Mouse (Mus musculus): Measurements from ENCODE around the gene Acd. TPM values are rescaled to one million over a fixed set of nuclear protein-coding genes. Genes with fewer than 3 reads are reported as not detected.
A peak's percentile ranks its signal among the peaks of the same experiment; 100 is the strongest.

The Acd gene
- polyA plus RNA-seq, 1 experiment from 2014 or later = 67.6 TPM

GRCm38 (mm10) chr8:105716302-105716945, 15.5 kb upstream of the Acd start:
- H3K9me3 ChIP-seq (ENCODE audit: low read length) = no peaks in the 10 kb centered on the region
- H3K27ac ChIP-seq (ENCODE audit: low read length) = no peak overlapping the region
- peaks cover 8% of the 10 kb centered on the region; the same call in 1 of the 2 replicates for H3K36me3 ChIP-seq (ENCODE audit: insufficient read depth, low read length)
- H3K4me3 ChIP-seq (ENCODE audit: low read length) = no peak overlapping the region
- ATAC-seq (ENCODE audit: low FRiP score, low TSS enrichment) = no peak
- H3K4me1 ChIP-seq (ENCODE audit: insufficient read depth, low read length) = no peaks in the 10 kb centered on the region
- no peak overlapping the region for H3K4me2 ChIP-seq (replicated peaks; ENCODE audit: low read depth, low read length)
- no peaks in the 10 kb centered on the region for H3K27me3 ChIP-seq (ENCODE audit: insufficient read depth, low read length)
- 95% methylated on average over 15 of the region's 15 CpGs for WGBS
- no peak overlapping the region for H3K9ac ChIP-seq (replicated peaks; ENCODE audit: low read length)

- WGBS = 65% methylated on average over 6 of the region's 6 CpGs
- ATAC-seq (ENCODE audit: low FRiP score, low TSS enrichment) = no peak
- peaks cover 8% of the 10 kb centered on the region; the same call in 1 of the 2 replicates for H3K36me3 ChIP-seq (ENCODE audit: insufficient read depth, low read length)
- peak overlapping the region; percentile 57; the same call in 1 of the 2 replicates for H3K27ac ChIP-seq (ENCODE audit: low read length)
- no peaks in the 10 kb centered on the region for H3K4me1 ChIP-seq (ENCODE audit: insufficient read depth, low read length)
- no peak overlapping the region for H3K4me2 ChIP-seq (replicated peaks; ENCODE audit: low read depth, low read length)
- no peaks in the 10 kb centered on the region for H3K27me3 ChIP-seq (ENCODE audit: insufficient read depth, low read length)
- H3K4me3 ChIP-seq (ENCODE audit: low read length) = no peak overlapping the region
- no peaks in the 10 kb centered on the region for H3K9me3 ChIP-seq (ENCODE audit: low read length)
- H3K9ac ChIP-seq (replicated peaks; ENCODE audit: low read length) = no peak overlapping the region
Measured at GRCm38 (mm10) chr8:105715042-105715441, 14.1 kb upstream of the Acd start.

- Histone ChIP-seq H3K27me3 (ENCODE audit: insufficient read depth, low read length) (no peaks in the 10 kb centered on the region), H3K4me3 (ENCODE audit: low read length) (no peak overlapping the region), H3K4me2 (replicated peaks; ENCODE audit: low read depth, low read length) (no peak overlapping the region), H3K27ac (ENCODE audit: low read length) (peak overlapping the region; percentile 57; the same call in 1 of the 2 replicates), H3K36me3 (ENCODE audit: insufficient read depth, low read length) (peaks cover 8% of the 10 kb centered on the region; the same call in 1 of the 2 replicates), H3K4me1 (ENCODE audit: insufficient read depth, low read length) (no peaks in the 10 kb centered on the region), H3K9ac (replicated peaks; ENCODE audit: low read length) (no peak overlapping the region), H3K9me3 (ENCODE audit: low read length) (no peaks in the 10 kb centered on the region)
- 8% methylated on average over 3 of the region's 3 CpGs for WGBS
- peak; percentile 56 for ATAC-seq (ENCODE audit: low FRiP score, low TSS enrichment)
Measured at GRCm38 (mm10) chr8:105714139-105714538, 13.2 kb upstream of the Acd start.

- no peak overlapping the region for H3K27ac ChIP-seq (ENCODE audit: low read length)
- no peak for ATAC-seq (ENCODE audit: low FRiP score, low TSS enrichment)
- peaks cover 2% of the 10 kb centered on the region for H3K4me1 ChIP-seq (ENCODE audit: insufficient read depth, low read length)
- no peak overlapping the region for H3K4me3 ChIP-seq (ENCODE audit: low read length)
- no peaks in the 10 kb centered on the region for H3K27me3 ChIP-seq (ENCODE audit: insufficient read depth, low read length)
- peaks cover 7% of the 10 kb centered on the region; the same call in 1 of the 2 replicates for H3K36me3 ChIP-seq (ENCODE audit: insufficient read depth, low read length)
- no peak overlapping the region for H3K4me2 ChIP-seq (replicated peaks; ENCODE audit: low read depth, low read length)
- WGBS = 72% methylated on average over 3 of the region's 3 CpGs
- H3K9me3 ChIP-seq (ENCODE audit: low read length) = no peaks in the 10 kb centered on the region
- no peak overlapping the region for H3K9ac ChIP-seq (replicated peaks; ENCODE audit: low read length)
Measured at GRCm38 (mm10) chr8:105712286-105712685, 11.4 kb upstream of the Acd start.

GRCm38 (mm10) chr8:105709317-105709716, 8.4 kb upstream of the Acd start:
- Histone ChIP-seq H3K9me3 (ENCODE audit: low read length) (no peaks in the 10 kb centered on the region), H3K4me2 (replicated peaks; ENCODE audit: low read depth, low read length) (no peak overlapping the region), H3K4me3 (ENCODE audit: low read length) (no peak overlapping the region), H3K9ac (replicated peaks; ENCODE audit: low read length) (no peak overlapping the region), H3K27ac (ENCODE audit: low read length) (no peak overlapping the region), H3K27me3 (ENCODE audit: insufficient read depth, low read length) (no peaks in the 10 kb centered on the region), H3K4me1 (ENCODE audit: insufficient read depth, low read length) (peaks cover 14% of the 10 kb centered on the region), H3K36me3 (ENCODE audit: insufficient read depth, low read length) (peaks cover 2% of the 10 kb centered on the region; the same call in 1 of the 2 replicates)
- WGBS = 77% methylated on average over 14 of the region's 14 CpGs
- ATAC-seq (ENCODE audit: low FRiP score, low TSS enrichment) = no peak

- ATAC-seq (ENCODE audit: low FRiP score, low TSS enrichment) = no peak
- WGBS = 95% methylated on average over 8 of the region's 8 CpGs
Measured at GRCm38 (mm10) chr8:105708675-105709074, 7.8 kb upstream of the Acd start.

GRCm38 (mm10) chr8:105707498-105708403, 6.8 kb upstream of the Acd start, which contains the start of the genes 4933405L10Rik and Enkd1:
Gene 4933405L10Rik (plus strand): TSS chr8:105707655.
Gene Enkd1 (minus strand): TSS chr8:105708210.
- under 1% methylated on average over 55 of the region's 55 CpGs for WGBS
- no peak within 1 kb of the TSS for H3K27ac ChIP-seq (ENCODE audit: low read length)

More at GRCm38 (mm10) chr8:105708675-105709074, 7.8 kb upstream of the Acd start:
- Histone ChIP-seq H3K4me2 (replicated peaks; ENCODE audit: low read depth, low read length) (no peak overlapping the region), H3K4me1 (ENCODE audit: insufficient read depth, low read length) (peaks cover 14% of the 10 kb centered on the region), H3K4me3 (ENCODE audit: low read length) (no peak overlapping the region), H3K9me3 (ENCODE audit: low read length) (no peaks in the 10 kb centered on the region), H3K9ac (replicated peaks; ENCODE audit: low read length) (no peak overlapping the region), H3K27me3 (ENCODE audit: insufficient read depth, low read length) (no peaks in the 10 kb centered on the region), H3K27ac (ENCODE audit: low read length) (no peak overlapping the region), H3K36me3 (ENCODE audit: insufficient read depth, low read length) (peaks cover 8% of the 10 kb centered on the region)

GRCm38 (mm10) chr8:105706426-105706825, 5.5 kb upstream of the Acd start:
- no peaks in the 10 kb centered on the region for H3K9me3 ChIP-seq (ENCODE audit: low read length)
- ATAC-seq (ENCODE audit: low FRiP score, low TSS enrichment) = no peak
- no peaks in the 10 kb centered on the region for H3K27me3 ChIP-seq (ENCODE audit: insufficient read depth, low read length)
- H3K27ac ChIP-seq (ENCODE audit: low read length) = no peak overlapping the region
- peak overlapping the region; percentile 95 for H3K4me2 ChIP-seq (replicated peaks; ENCODE audit: low read depth, low read length)
- H3K4me1 ChIP-seq (ENCODE audit: insufficient read depth, low read length) = peaks cover 24% of the 10 kb centered on the region
- peak overlapping the region; percentile 84 for H3K4me3 ChIP-seq (ENCODE audit: low read length)
- peaks cover 19% of the 10 kb centered on the region for H3K36me3 ChIP-seq (ENCODE audit: insufficient read depth, low read length)
- H3K9ac ChIP-seq (replicated peaks; ENCODE audit: low read length) = peak overlapping the region; percentile 75
- 57% methylated on average over 12 of the region's 12 CpGs for WGBS

More at GRCm38 (mm10) chr8:105707498-105708403, 6.8 kb upstream of the Acd start, which contains the start of the genes 4933405L10Rik and Enkd1:
- Histone ChIP-seq H3K4me1 (ENCODE audit: insufficient read depth, low read length) (peaks cover 14% of the 10 kb centered on the region), H3K4me3 (ENCODE audit: low read length) (peak within 1 kb of the TSS; percentile 84), H3K36me3 (ENCODE audit: insufficient read depth, low read length) (peaks cover 17% of the 10 kb centered on the region), H3K27me3 (ENCODE audit: insufficient read depth, low read length) (no peaks in the 10 kb centered on the region), H3K9ac (replicated peaks; ENCODE audit: low read length) (peak within 1 kb of the TSS; percentile 75), H3K4me2 (replicated peaks; ENCODE audit: low read depth, low read length) (peak within 1 kb of the TSS; percentile 95), H3K9me3 (ENCODE audit: low read length) (no peaks in the 10 kb centered on the region)
- ATAC-seq (ENCODE audit: low FRiP score, low TSS enrichment) = peak; percentile 78

- no peak overlapping the region for H3K4me3 ChIP-seq (ENCODE audit: low read length)
- WGBS = 91% methylated on average over 6 of the region's 6 CpGs
- H3K36me3 ChIP-seq (ENCODE audit: insufficient read depth, low read length) = peaks cover 19% of the 10 kb centered on the region
- H3K9ac ChIP-seq (replicated peaks; ENCODE audit: low read length) = no peak overlapping the region
- no peak for ATAC-seq (ENCODE audit: low FRiP score, low TSS enrichment)
- peaks cover 28% of the 10 kb centered on the region for H3K4me1 ChIP-seq (ENCODE audit: insufficient read depth, low read length)
- no peak overlapping the region for H3K4me2 ChIP-seq (replicated peaks; ENCODE audit: low read depth, low read length)
- no peaks in the 10 kb centered on the region for H3K9me3 ChIP-seq (ENCODE audit: low read length)
- no peaks in the 10 kb centered on the region for H3K27me3 ChIP-seq (ENCODE audit: insufficient read depth, low read length)
- no peak overlapping the region for H3K27ac ChIP-seq (ENCODE audit: low read length)
Measured at GRCm38 (mm10) chr8:105704955-105705354, 4.1 kb upstream of the Acd start.
